Mouse (Mus musculus): ENCODE measurements around the gene Dnmbp.

DNA sequence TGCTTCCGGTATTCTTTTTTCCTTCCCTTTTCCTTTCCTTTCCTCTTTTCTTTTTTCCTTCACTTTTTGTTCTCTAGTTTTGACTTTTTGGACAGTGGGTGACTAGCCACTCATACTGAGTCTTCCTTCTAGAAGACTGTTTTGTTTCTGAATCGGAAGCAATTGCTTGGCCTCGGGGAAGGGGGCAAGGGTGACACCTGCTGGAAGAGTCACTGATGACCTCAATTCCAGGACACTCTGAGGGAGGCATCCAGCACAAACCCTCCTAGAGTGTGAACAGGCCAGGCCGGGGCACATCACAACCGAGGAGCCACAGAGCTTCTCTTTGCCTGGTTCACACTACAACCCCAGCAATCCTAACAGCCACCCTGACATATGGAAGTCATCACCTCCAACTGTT lies 34.0 kb downstream of the Dnmbp start:
- TF ChIP-seq POLR2A (IDR thresholded peaks at IDR 0.05; ENCODE audit: extremely low read depth, insufficient read depth, low read length) (no peak), CTCF (IDR thresholded peaks at IDR 0.05; ENCODE audit: extremely low read depth, insufficient read depth, low read length) (0 out of 2 replicates have a peak, but pooled peaks have one; percentile 33)
